Mouse (Mus musculus) testis, adult 2 months (tissue): ENCODE results near the gene Fa2h. TPM values are rescaled to one million over a fixed set of nuclear protein-coding genes. Genes with fewer than 3 reads are reported as not detected.

Source experiments
- H3K27ac ChIP-seq: fragments of 200-500 bp; 2 replicates; pipeline ENCODE4 v1.5.1; 2012; ENCODE audit warnings: low read depth, low read length; ENCODE audit not compliant: control insufficient read depth, insufficient read depth
- H3K27me3 ChIP-seq: fragments of 200-500 bp; 2 replicates; pipeline ENCODE4 v1.6.1; 2012; ENCODE audit warnings: mild to moderate bottlenecking, low read length, moderate library complexity; ENCODE audit not compliant: control insufficient read depth, insufficient read depth
- H3K36me3 ChIP-seq: fragments of 200-500 bp; 2 replicates; pipeline ENCODE4 v1.6.1; 2012; ENCODE audit warnings: mild to moderate bottlenecking, low read length; ENCODE audit not compliant: control insufficient read depth, insufficient read depth
- H3K4me1 ChIP-seq: fragments of 200-500 bp; 2 replicates; pipeline ENCODE4 v1.6.1; 2012; ENCODE audit warnings: low read length; ENCODE audit not compliant: control insufficient read depth, insufficient read depth
- H3K4me3 ChIP-seq: fragments of 200-500 bp; 2 replicates; pipeline ENCODE4 v1.5.1; 2012; ENCODE audit warnings: low read depth, mild to moderate bottlenecking, low read length, moderate library complexity, mixed read lengths; ENCODE audit not compliant: control insufficient read depth
- CTCF ChIP-seq: fragments of 200-500 bp; IDR thresholded peaks from 2 replicates; pipeline ENCODE4 v1.5.1; 2012; ENCODE audit warnings: low read depth, mild to moderate bottlenecking, inconsistent platforms, low read length, moderate library complexity; ENCODE audit not compliant: control insufficient read depth, insufficient read depth, insufficient replicate concordance
- POLR2A ChIP-seq: fragments of 200-500 bp; IDR thresholded peaks from 2 replicates; pipeline ENCODE4 v1.6.1; 2012; ENCODE audit warnings: low read depth, mild to moderate bottlenecking, inconsistent platforms, low read length, moderate library complexity; ENCODE audit not compliant: control insufficient read depth
- polyA plus RNA-seq: library from polyadenylated mRNA; depleted of rRNA; stranded (reverse); fragments of >200 nt; gene quantifications from 2 replicates; pipeline ENCODE4 v1.2.3, GENCODE M21; 2012; rRNA removed

Fa2h gene
- polyA plus RNA-seq, 1 experiment = 100 TPM

DNA sequence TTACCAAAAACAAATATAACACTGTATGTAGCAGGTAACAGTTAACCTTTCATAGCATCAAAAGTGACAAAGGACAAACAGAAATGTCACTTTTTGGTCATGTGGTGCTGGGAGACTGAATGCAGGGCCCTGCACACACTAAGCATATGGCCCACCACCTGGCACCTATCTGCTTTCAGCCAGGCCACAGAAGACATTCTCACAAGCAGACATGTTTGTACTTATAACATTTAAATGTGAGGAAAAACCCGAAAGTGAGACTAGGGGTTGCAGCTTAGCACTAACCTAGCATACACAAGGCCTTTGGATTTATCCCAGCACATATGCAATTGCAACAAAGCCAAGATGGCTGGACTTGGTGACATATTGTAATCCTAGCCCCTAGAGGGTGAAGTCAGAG lies 95.6 kb downstream of the Fa2h start:
- no peak overlapping the region for H3K27ac ChIP-seq
- TF ChIP-seq CTCF = no peak
- no peak for TF ChIP-seq POLR2A
- H3K4me1 ChIP-seq = no peaks in the 10 kb centered on the region
- H3K27me3 ChIP-seq = no peaks in the 10 kb centered on the region
- no peak overlapping the region for H3K4me3 ChIP-seq
- no peaks in the 10 kb centered on the region; the same call in 1 of the 2 replicates for H3K36me3 ChIP-seq

Other genes with a start within 250 kb of the Fa2h start
- gene Glg1, start 134.6 kb downstream of the Fa2h start, polyA plus RNA-seq = 11.1 and 13.4 TPM in 2 replicates
- 22.3 and 25.5 TPM in 2 replicates for gene Rfwd3, start 93.6 kb downstream of the Fa2h start, polyA plus RNA-seq
- 2.9 and 3.9 TPM in 2 replicates for gene Mlkl, start 55.6 kb downstream of the Fa2h start, polyA plus RNA-seq
- 5.4 and 5.8 TPM in 2 replicates for gene Wdr59, start 128.3 kb upstream of the Fa2h start, polyA plus RNA-seq
- gene Znrf1, start 142.3 kb upstream of the Fa2h start, polyA plus RNA-seq = 95.0 and 99.3 TPM in 2 replicates
- gene Ldhd, start 236.6 kb upstream of the Fa2h start, polyA plus RNA-seq = 6.5 and 18.8 TPM in 2 replicates
- 4.1 and 4.4 TPM in 2 replicates for gene Zfp1, start 249.6 kb upstream of the Fa2h start, polyA plus RNA-seq